Mouse (Mus musculus) heart, adult 2 months (tissue): ENCODE measurements at regions not wholly inside any gene's neighbourhood (a gene's known extent, or its start where the extent isn't known, plus 50 kb on each side); places are given as distances from the start of the nearest gene placed in this dataset.
A peak's percentile ranks its signal among the peaks of the same experiment; 100 is the strongest.
"Not testable (repeated sequence)": the region's sequence is repeated elsewhere in the genome, so short reads cannot be mapped to it uniquely, and the experiment has no call there.

Source experiments
- DNase-seq, 2 experiments: peaks; one replicate each; pipeline ENCODE4 v3.0.0; 2021
- H3K27ac ChIP-seq: fragments of 200-600 bp; 2 replicates; pipeline ENCODE4 v1.8.1; 2022
- H3K27me3 ChIP-seq: fragments of 200-500 bp; 2 replicates; pipeline ENCODE4 v1.6.1; 2012; ENCODE audit warnings: mild to moderate bottlenecking, low read length, inconsistent platforms, mixed read lengths; ENCODE audit not compliant: control insufficient read depth, insufficient read depth
- H3K36me3 ChIP-seq: fragments of 200-500 bp; 2 replicates; pipeline ENCODE4 v1.6.1; 2012; ENCODE audit warnings: low read length, inconsistent platforms; ENCODE audit not compliant: control insufficient read depth, insufficient read depth
- H3K4me1 ChIP-seq: fragments of 200-500 bp; 2 replicates; pipeline ENCODE4 v1.6.1; 2011; ENCODE audit warnings: low read length; ENCODE audit not compliant: control insufficient read depth, insufficient read depth
- H3K4me3 ChIP-seq: fragments of 200-600 bp; 2 replicates; pipeline ENCODE4 v1.8.1; 2022
- H3K79me2 ChIP-seq: fragments of 200-500 bp; replicated peaks from 2 replicates; pipeline ENCODE4 v1.6.1; 2012; ENCODE audit warnings: mild to moderate bottlenecking, inconsistent platforms, low read length, moderate library complexity, mixed read lengths; ENCODE audit not compliant: control insufficient read depth, insufficient read depth
- H3K9ac ChIP-seq: fragments of 200-500 bp; 2 replicates; pipeline ENCODE4 v1.6.1; 2012; ENCODE audit warnings: low read depth, mild to moderate bottlenecking, control low read depth, inconsistent platforms, low read length, mixed read lengths
- CTCF ChIP-seq: fragments of 200-600 bp; IDR thresholded peaks from 2 replicates; pipeline ENCODE4 v1.8.1; 2022; ENCODE audit warnings: antibody characterized with exemption, mild to moderate bottlenecking, moderate library complexity
- EP300 ChIP-seq: fragments of 200-500 bp; IDR thresholded peaks from 2 replicates; pipeline ENCODE4 v1.6.1; 2011; ENCODE audit warnings: low read depth, low read length, control low read depth; ENCODE audit not compliant: insufficient read depth
- POLR2A ChIP-seq: fragments of 200-500 bp; IDR thresholded peaks from 2 replicates; pipeline ENCODE4 v1.6.1; 2011; ENCODE audit warnings: mild to moderate bottlenecking, low read depth, low read length, control low read depth; ENCODE audit not compliant: insufficient read depth
- WGBS: fragments of 180-500 bp; shearing (Covaris S2); methylation state at CpG from one replicate; pipeline ENCODE4 v1.1.7; 2018; 5-methylcytosine and 5-hydroxymethylcytosine counted together
- intact Hi-C: fragments of 180-260 bp; cut with DNase I; formaldehyde crosslinking; loops from one replicate; pipeline ENCODE4 v1.15.1; 2025

DNA sequence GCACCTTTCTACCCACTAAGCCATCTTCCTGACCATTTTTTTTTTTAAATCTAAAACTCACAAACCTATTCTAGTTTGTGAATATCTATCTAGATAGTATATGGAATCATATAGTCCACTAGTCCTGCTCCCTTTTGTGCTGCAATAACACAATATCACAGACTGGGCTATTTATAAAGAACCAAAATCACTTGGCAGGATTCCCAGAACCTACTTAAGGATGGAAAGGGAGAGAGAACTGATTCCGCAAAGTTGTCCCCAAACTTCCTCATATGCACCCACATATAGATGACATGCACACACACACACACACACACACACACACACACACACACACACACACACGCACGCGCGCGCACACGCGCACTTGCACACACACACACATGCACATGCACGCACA, 100.7 kb upstream of the Gm9887 start:
- no peak for TF ChIP-seq POLR2A
- TF ChIP-seq EP300, result no peak
- no peak for TF ChIP-seq CTCF
- intact Hi-C loops, result no loop called here
- Histone ChIP-seq H3K79me2 (no peaks in the 10 kb centered on the region), H3K27me3 (no peaks in the 10 kb centered on the region), H3K4me3 (no peak overlapping the region), H3K36me3 (no peaks in the 10 kb centered on the region), H3K27ac (no peak overlapping the region), H3K9ac (no peak overlapping the region), H3K4me1 (peaks cover 10% of the 10 kb centered on the region)
- no peak for DNase-seq
- 92% methylated on average over 9 of the region's 9 CpGs for WGBS

- 80% methylated on average over 5 of the region's 5 CpGs for WGBS
- H3K27ac ChIP-seq, result no peak overlapping the region
- H3K4me1 ChIP-seq, result peaks cover 10% of the 10 kb centered on the region
- H3K27me3 ChIP-seq, result no peaks in the 10 kb centered on the region
- H3K9ac ChIP-seq, result no peak overlapping the region
- intact Hi-C loops, result no loop called here
- no peaks in the 10 kb centered on the region for H3K79me2 ChIP-seq
- no peaks in the 10 kb centered on the region for H3K36me3 ChIP-seq
- no peak overlapping the region for H3K4me3 ChIP-seq
- TF ChIP-seq POLR2A (no peak), CTCF (no peak), EP300 (no peak)
- no peak for DNase-seq
Measured at GRCm38 (mm10) chr12:69471876-69472275, 99.6 kb upstream of the Gm9887 start.

DNA sequence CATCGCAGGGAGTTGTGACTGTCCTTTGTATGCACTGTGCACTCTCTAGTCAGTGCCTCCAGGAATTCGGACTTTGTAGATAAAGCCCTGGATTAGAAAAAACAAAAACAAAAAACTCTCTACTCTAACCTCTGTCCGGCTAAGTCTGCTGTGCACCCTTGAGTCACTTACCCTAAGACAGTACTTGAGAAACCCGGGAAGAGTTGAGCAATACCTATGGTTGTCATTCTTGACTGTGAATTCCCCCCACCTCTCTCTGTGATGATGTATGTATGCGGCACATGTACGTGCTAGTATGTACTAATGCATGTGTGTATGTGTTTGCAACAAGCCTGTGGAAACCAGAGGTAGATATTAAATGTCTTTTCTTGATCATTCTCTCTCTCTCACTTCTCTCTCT, 96.7 kb upstream of the Gm9887 start:
- Histone ChIP-seq H3K9ac (no peak overlapping the region), H3K36me3 (no peaks in the 10 kb centered on the region), H3K27me3 (no peaks in the 10 kb centered on the region), H3K79me2 (no peaks in the 10 kb centered on the region), H3K4me1 (peaks cover 7% of the 10 kb centered on the region), H3K4me3 (no peak overlapping the region), H3K27ac (no peak overlapping the region)
- TF ChIP-seq CTCF, result no peak
- TF ChIP-seq POLR2A, result no peak
- no peak for TF ChIP-seq EP300
- intact Hi-C loops, result no loop called here
- 79% methylated on average over 6 of the region's 6 CpGs for WGBS
- no peak for DNase-seq

DNA sequence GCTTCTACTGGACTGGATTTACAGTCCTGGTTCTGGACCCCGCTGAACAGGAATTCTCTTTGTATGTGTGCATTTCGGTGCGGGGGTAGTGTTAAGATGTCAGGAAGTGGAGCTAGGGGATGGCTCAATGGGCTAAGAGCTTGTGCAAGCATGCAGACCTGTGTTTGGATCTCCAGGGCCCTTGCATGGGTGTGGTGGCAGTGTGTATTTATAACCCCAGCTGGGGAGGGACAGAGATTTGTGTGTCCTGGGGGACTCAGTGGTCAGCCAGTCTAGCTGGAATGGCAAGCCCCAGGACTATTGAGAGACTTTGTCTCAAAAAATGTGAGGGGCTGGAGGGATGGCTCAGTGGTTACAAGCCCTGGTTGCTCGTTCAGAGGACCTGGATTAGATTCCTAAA, 95.1 kb upstream of the Gm9887 start:
- Histone ChIP-seq H3K36me3 (no peaks in the 10 kb centered on the region), H3K4me1 (peaks cover 5% of the 10 kb centered on the region), H3K79me2 (no peaks in the 10 kb centered on the region), H3K27me3 (no peaks in the 10 kb centered on the region), H3K27ac (no peak overlapping the region), H3K4me3 (no peak overlapping the region), H3K9ac (no peak overlapping the region)
- no peak for DNase-seq
- WGBS, result 53% methylated on average over 4 of the region's 4 CpGs
- intact Hi-C loops, result no loop called here
- TF ChIP-seq EP300 (no peak), POLR2A (no peak), CTCF (no peak)

GRCm38 (mm10) chr12:69464906-69465305, 92.6 kb upstream of the Gm9887 start:
- no peaks in the 10 kb centered on the region for H3K36me3 ChIP-seq
- WGBS, result 65% methylated on average over 8 of the region's 8 CpGs
- no peak for TF ChIP-seq EP300
- TF ChIP-seq POLR2A, result no peak
- H3K27ac ChIP-seq, result no peak overlapping the region
- H3K4me3 ChIP-seq, result no peak overlapping the region
- H3K79me2 ChIP-seq, result no peaks in the 10 kb centered on the region
- intact Hi-C loops, result no loop called here
- no peak overlapping the region for H3K9ac ChIP-seq
- H3K4me1 ChIP-seq, result peaks cover 5% of the 10 kb centered on the region
- H3K27me3 ChIP-seq, result no peaks in the 10 kb centered on the region
- no peak for DNase-seq

DNA sequence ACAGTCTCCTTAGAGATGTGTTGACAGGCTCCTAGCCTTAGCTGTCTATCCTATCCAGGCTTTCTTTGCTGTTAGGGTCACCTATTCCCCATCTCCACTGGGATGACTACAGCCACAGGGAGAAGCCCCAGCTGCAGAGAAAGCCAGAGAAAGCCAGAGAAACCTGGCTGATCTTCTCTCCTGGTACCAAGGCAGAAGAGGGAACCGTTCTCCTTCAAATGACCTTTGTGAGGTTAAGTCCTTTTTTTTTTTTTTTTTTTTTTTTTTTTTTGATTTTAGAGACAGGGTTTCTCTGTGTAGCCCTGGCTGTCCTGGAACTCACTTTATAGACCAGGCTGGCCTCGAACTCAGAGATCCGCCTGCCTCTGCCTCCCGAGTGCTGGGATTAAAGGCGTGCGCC, 91.1 kb upstream of the Gm9887 start:
- peak overlapping the region; percentile 88; the same call in 1 of the 2 replicates for H3K27ac ChIP-seq
- H3K9ac ChIP-seq, H3K4me1 ChIP-seq, H3K27me3 ChIP-seq, H3K36me3 ChIP-seq, H3K79me2 ChIP-seq, DNase-seq, H3K4me3 ChIP-seq: not testable (repeated sequence)
- WGBS, result 96% methylated on average over 6 of the region's 6 CpGs
- intact Hi-C loops, result loop anchor here (2.0 kb wide), 1 partner anchor 109 kb away; no protein-coding TSS in a partner anchor
